Mouse (Mus musculus) heart, postnatal 0 days (tissue): Measurements from ENCODE around the gene Ccdc155. TPM values are rescaled to one million over a fixed set of nuclear protein-coding genes. Genes with fewer than 3 reads are reported as not detected.

Experiments
- ATAC-seq: fragments of 200-750 bp; cut with Nextera tagmentation; 2 replicates; pipeline ENCODE4 v1.8.0; 2017; ENCODE audit warnings: low read depth, moderate number of reproducible peaks, moderate library complexity; ENCODE audit not compliant: insufficient read depth
- DNase-seq: peaks from one replicate; pipeline ENCODE4 v3.0.0-alpha.2; 2016; ENCODE audit warnings: low spot score
- H3K27ac ChIP-seq: fragments of 300-500 bp; sonication (generic); 2 replicates; pipeline ENCODE4 v1.5.1; 2014; ENCODE audit warnings: low read depth, mild to moderate bottlenecking
- H3K27me3 ChIP-seq: fragments of 300-500 bp; sonication (generic); 2 replicates; pipeline ENCODE4 v1.6.1; 2014; ENCODE audit warnings: low read length, mixed read lengths; ENCODE audit not compliant: control insufficient read depth, insufficient read depth
- H3K36me3 ChIP-seq: fragments of 300-500 bp; sonication (generic); replicated peaks from 2 replicates; pipeline ENCODE4 v1.6.1; 2014; ENCODE audit warnings: low read length, mixed read lengths; ENCODE audit not compliant: control insufficient read depth, insufficient read depth
- H3K4me1 ChIP-seq: fragments of 300-500 bp; sonication (generic); 2 replicates; pipeline ENCODE4 v1.6.1; 2014; ENCODE audit warnings: antibody characterized with exemption; ENCODE audit not compliant: control insufficient read depth, insufficient read depth
- H3K4me2 ChIP-seq: fragments of 300-500 bp; sonication (generic); 2 replicates; pipeline ENCODE4 v1.6.1; 2014; ENCODE audit warnings: low read depth, mild to moderate bottlenecking, low read length, moderate library complexity
- H3K4me3 ChIP-seq: fragments of 300-500 bp; sonication (generic); 2 replicates; pipeline ENCODE4 v1.5.1; 2014; ENCODE audit warnings: low read depth, low read length
- H3K9ac ChIP-seq: fragments of 300-500 bp; sonication (generic); replicated peaks from 2 replicates; pipeline ENCODE4 v1.6.1; 2014; ENCODE audit warnings: low read depth, low read length, mixed read lengths
- H3K9me3 ChIP-seq: fragments of 300-500 bp; sonication (generic); replicated peaks from 2 replicates; pipeline ENCODE4 v1.6.1; 2016; ENCODE audit warnings: low read length; ENCODE audit not compliant: control insufficient read depth
- CTCF ChIP-seq: IDR thresholded peaks from 2 replicates; pipeline ENCODE4 v1.5.1; 2016; ENCODE audit warnings: antibody characterized with exemption, control low read depth, low read depth
- EP300 ChIP-seq: IDR thresholded peaks from 2 replicates; pipeline ENCODE4 v1.6.1; 2016; ENCODE audit warnings: antibody characterized with exemption, low read depth
- WGBS: fragments of 180-500 bp; shearing (Covaris S2); extraction: QIAGEN DNeasy Blood & Tissue Kit; methylation state at CpG from one replicate; pipeline ENCODE4 v1.1.7; 2014; 5-methylcytosine and 5-hydroxymethylcytosine counted together
- polyA plus RNA-seq: library from polyadenylated mRNA; unstranded; fragments of >200 nt; fragmentation: Nextera tagmentation; extraction: Ambion mirVana; gene quantifications from 2 replicates; pipeline ENCODE4 v1.2.1, GENCODE M21; 2015
- total RNA-seq: library from RNA; depleted of rRNA; stranded (reverse); fragments of >200 nt; gene quantifications from 2 replicates; pipeline ENCODE4 v1.2.3, GENCODE M21; 2014; ENCODE audit warnings: low replicate concordance

Ccdc155 gene
- total and polyA plus RNA-seq, 2 experiments from 2014 or later, result 0.14 TPM; not detected in 1

GRCm38 (mm10) chr7:45144368-45145174 is 60.1 kb downstream of the Ccdc155 start:
- Histone ChIP-seq H3K27ac (no peak overlapping the region), H3K9me3 (no peaks in the 10 kb centered on the region), H3K27me3 (no peaks in the 10 kb centered on the region), H3K36me3 (peaks cover 22% of the 10 kb centered on the region), H3K4me1 (no peaks in the 10 kb centered on the region; the same call in 1 of the 2 replicates), H3K9ac (no peak overlapping the region), H3K4me3 (no peak overlapping the region), H3K4me2 (no peak overlapping the region)
- ATAC-seq (no peak), DNase-seq (no peak)
- 79% methylated on average over 13 of the region's 13 CpGs for WGBS
- TF ChIP-seq EP300 (no peak), CTCF (no peak)

GRCm38 (mm10) chr7:45141914-45142313 is 62.8 kb downstream of the Ccdc155 start:
- Histone ChIP-seq H3K9me3 (no peaks in the 10 kb centered on the region), H3K27me3 (no peaks in the 10 kb centered on the region), H3K36me3 (peaks cover 22% of the 10 kb centered on the region), H3K4me3 (no peak overlapping the region), H3K27ac (no peak overlapping the region), H3K4me1 (no peaks in the 10 kb centered on the region; the same call in 1 of the 2 replicates), H3K4me2 (no peak overlapping the region), H3K9ac (no peak overlapping the region)
- TF ChIP-seq CTCF (no peak), EP300 (no peak)
- no peak for ATAC-seq
- 84% methylated on average over 5 of the region's 5 CpGs for WGBS
- DNase-seq, result no peak

GRCm38 (mm10) chr7:45141319-45141718 is 63.4 kb downstream of the Ccdc155 start:
- Histone ChIP-seq H3K27ac (no peak overlapping the region), H3K27me3 (no peaks in the 10 kb centered on the region), H3K4me3 (no peak overlapping the region), H3K9me3 (no peaks in the 10 kb centered on the region), H3K36me3 (peaks cover 22% of the 10 kb centered on the region), H3K4me1 (no peaks in the 10 kb centered on the region; the same call in 1 of the 2 replicates), H3K9ac (no peak overlapping the region), H3K4me2 (no peak overlapping the region)
- WGBS, result 88% methylated on average over 3 of the region's 3 CpGs
- no peak for TF ChIP-seq CTCF
- TF ChIP-seq EP300, result no peak
- ATAC-seq (no peak), DNase-seq (no peak)

- DNase-seq (no peak), ATAC-seq (no peak)
- peaks cover 15% of the 10 kb centered on the region for H3K36me3 ChIP-seq
- no peaks in the 10 kb centered on the region for H3K27me3 ChIP-seq
- H3K9me3 ChIP-seq, result no peaks in the 10 kb centered on the region
- no peak overlapping the region for H3K9ac ChIP-seq
- WGBS, result 69% methylated on average over 8 of the region's 8 CpGs
- TF ChIP-seq EP300, result no peak
- no peak for TF ChIP-seq CTCF
- H3K4me3 ChIP-seq, result no peak overlapping the region
- H3K27ac ChIP-seq, result peak overlapping the region; percentile 53; the same call in 1 of the 2 replicates
- no peak overlapping the region for H3K4me2 ChIP-seq
- no peaks in the 10 kb centered on the region; the same call in 1 of the 2 replicates for H3K4me1 ChIP-seq
Observed at GRCm38 (mm10) chr7:45139904-45140723, 64.6 kb downstream of the Ccdc155 start.

DNA sequence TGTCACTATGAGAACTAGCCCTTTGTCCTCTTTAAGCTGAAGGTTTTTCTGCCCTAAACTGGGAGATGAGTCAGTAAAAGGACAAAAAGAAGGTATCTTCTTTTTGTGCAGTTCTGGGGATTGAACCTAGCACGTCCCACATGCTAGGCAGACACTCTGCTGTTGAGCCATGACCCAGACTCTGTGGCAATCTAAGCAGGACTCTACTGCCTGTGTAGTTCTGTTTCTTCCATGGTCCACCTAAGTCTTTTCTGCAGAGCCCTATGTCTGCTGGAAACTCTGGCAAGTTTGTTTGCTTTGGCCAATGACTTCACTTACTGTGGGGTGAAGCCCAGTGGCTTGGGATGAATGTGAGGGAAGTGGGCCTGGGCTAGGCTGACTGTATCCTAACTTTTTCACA is 66.3 kb downstream of the Ccdc155 start:
- H3K4me3 ChIP-seq, result no peak overlapping the region
- no peaks in the 10 kb centered on the region; the same call in 1 of the 2 replicates for H3K4me1 ChIP-seq
- WGBS, result 79% methylated on average over 1 of the region's 1 CpGs
- H3K9me3 ChIP-seq, result no peaks in the 10 kb centered on the region
- TF ChIP-seq EP300 (no peak), CTCF (no peak)
- ATAC-seq (no peak), DNase-seq (no peak)
- H3K4me2 ChIP-seq, result no peak overlapping the region
- H3K27me3 ChIP-seq, result no peaks in the 10 kb centered on the region
- no peak overlapping the region for H3K9ac ChIP-seq
- H3K36me3 ChIP-seq, result 0 out of 2 replicates have a peak, but pooled peaks cover 4% of the 10 kb centered on the region
- H3K27ac ChIP-seq, result no peak overlapping the region
